Mouse (Mus musculus): ENCODE data around the gene Gzmd. TPM values are rescaled to one million over a fixed set of nuclear protein-coding genes. Genes with fewer than 3 reads are reported as not detected.

Gzmd gene
- total and polyA plus RNA-seq, 2 experiments from 2014 or later, result not detected

DNA sequence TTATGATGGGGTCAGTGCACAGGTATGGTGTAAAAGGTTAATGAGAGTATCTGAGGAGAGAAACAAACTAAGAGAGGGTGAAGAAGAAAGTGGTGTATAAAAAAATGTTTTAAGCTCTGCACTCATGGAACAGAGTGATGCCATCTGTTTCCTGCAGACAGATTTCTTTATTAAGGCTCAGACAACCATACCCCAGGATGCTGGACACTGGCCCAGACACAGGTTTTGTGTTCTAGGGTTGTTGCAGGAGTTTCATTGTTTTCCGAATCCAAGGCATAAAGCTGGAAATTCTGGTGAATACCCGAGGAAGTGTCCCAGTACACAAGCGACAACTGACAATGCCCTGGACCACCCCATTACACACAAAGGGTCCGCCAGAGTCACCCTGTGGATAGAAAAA is 50.4 kb downstream of the Gzmd start:
- H3K9ac ChIP-seq, result no peak overlapping the region
- H3K27me3 ChIP-seq (ENCODE audit: insufficient read depth, low read length), result no peaks in the 10 kb centered on the region
- H3K4me3 ChIP-seq (ENCODE audit: low read depth, low read length), result no peak overlapping the region
- no peaks in the 10 kb centered on the region for H3K4me1 ChIP-seq (ENCODE audit: insufficient read depth)
- DNase-seq (no peak), ATAC-seq (no peak)
- no peak overlapping the region for H3K4me2 ChIP-seq (ENCODE audit: low read depth)
- H3K9me3 ChIP-seq (ENCODE audit: low read length), result no peaks in the 10 kb centered on the region
- TF ChIP-seq CTCF (IDR thresholded peaks at IDR 0.05; ENCODE audit: low read depth), result no peak
- H3K36me3 ChIP-seq (ENCODE audit: insufficient read depth), result no peaks in the 10 kb centered on the region
- WGBS, result 46% methylated on average over 4 of the region's 4 CpGs
- no peak overlapping the region for H3K27ac ChIP-seq (ENCODE audit: low read depth, low read length)

Small RNA genes within 50 kb of the gene (microRNA-seq; reads per million reads assigned to microRNA genes)
- gene Mir6949, result 0 reads per million in 2 experiments

Other genes with a start within 250 kb of the Gzmd start
- gene Cbln3, start 248.2 kb downstream of the Gzmd start, total RNA-seq (2014; rRNA removed), result 0.29 and 0.46 TPM in 2 replicates
- gene Cbln3, start 248.2 kb downstream of the Gzmd start, polyA plus RNA-seq (2015; fragmentation: Nextera tagmentation; extraction: Ambion mirVana), result 0.24 and 0.33 TPM in 2 replicates
- gene Khnyn, start 247.7 kb downstream of the Gzmd start, total RNA-seq (2014; rRNA removed), result 13.6 and 20.0 TPM in 2 replicates
- gene Khnyn, start 247.7 kb downstream of the Gzmd start, polyA plus RNA-seq (2015; fragmentation: Nextera tagmentation; extraction: Ambion mirVana), result 3.2 and 5.3 TPM in 2 replicates
- gene Sdr39u1, start 232.3 kb downstream of the Gzmd start, total RNA-seq (2014; rRNA removed), result 96.2 and 103 TPM in 2 replicates
- gene Sdr39u1, start 232.3 kb downstream of the Gzmd start, polyA plus RNA-seq (2015; fragmentation: Nextera tagmentation; extraction: Ambion mirVana), result 131 and 132 TPM in 2 replicates
- 0.76 and 2.6 TPM in 2 replicates for gene Cma1, start 187.9 kb downstream of the Gzmd start, total RNA-seq (2014; rRNA removed)
- gene Cma1, start 187.9 kb downstream of the Gzmd start, polyA plus RNA-seq (2015; fragmentation: Nextera tagmentation; extraction: Ambion mirVana), result 3.7 and 4.4 TPM in 2 replicates
- not detected in 2 replicates for gene Cma2, start 181.6 kb downstream of the Gzmd start, total RNA-seq (2014; rRNA removed)
- gene Cma2, start 181.6 kb downstream of the Gzmd start, polyA plus RNA-seq (2015; fragmentation: Nextera tagmentation; extraction: Ambion mirVana), result not detected in 2 replicates
- not detected in 2 replicates for gene Mcpt1, start 114.6 kb downstream of the Gzmd start, total RNA-seq (2014; rRNA removed)
- not detected in 2 replicates for gene Mcpt1, start 114.6 kb downstream of the Gzmd start, polyA plus RNA-seq (2015; fragmentation: Nextera tagmentation; extraction: Ambion mirVana)
- not detected in 2 replicates for gene Mcpt9, start 102.1 kb downstream of the Gzmd start, total RNA-seq (2014; rRNA removed)
- not detected in 2 replicates for gene Mcpt9, start 102.1 kb downstream of the Gzmd start, polyA plus RNA-seq (2015; fragmentation: Nextera tagmentation; extraction: Ambion mirVana)
- gene Mcpt2, start 90.6 kb downstream of the Gzmd start, total RNA-seq (2014; rRNA removed), result not detected in 2 replicates
- not detected in 2 replicates for gene Mcpt2, start 90.6 kb downstream of the Gzmd start, polyA plus RNA-seq (2015; fragmentation: Nextera tagmentation; extraction: Ambion mirVana)
- gene Mcpt4, start 70.3 kb downstream of the Gzmd start, total RNA-seq (2014; rRNA removed), result 0.46 TPM in 1 of 2 replicates, not detected in the other
- 0.36 TPM in 1 of 2 replicates, not detected in the other for gene Mcpt4, start 70.3 kb downstream of the Gzmd start, polyA plus RNA-seq (2015; fragmentation: Nextera tagmentation; extraction: Ambion mirVana)
- not detected in 2 replicates for gene Mcpt8, start 47.3 kb downstream of the Gzmd start, total RNA-seq (2014; rRNA removed)
- not detected in 2 replicates for gene Mcpt8, start 47.3 kb downstream of the Gzmd start, polyA plus RNA-seq (2015; fragmentation: Nextera tagmentation; extraction: Ambion mirVana)
- 0.92 TPM in 1 of 2 replicates, not detected in the other for gene Ctsg, start 30.0 kb downstream of the Gzmd start, total RNA-seq (2014; rRNA removed)
- 0.41 TPM in 1 of 2 replicates, not detected in the other for gene Ctsg, start 30.0 kb downstream of the Gzmd start, polyA plus RNA-seq (2015; fragmentation: Nextera tagmentation; extraction: Ambion mirVana)
- gene Gzme, start 12.0 kb downstream of the Gzmd start, total RNA-seq (2014; rRNA removed), result not detected in 2 replicates
- not detected in 2 replicates for gene Gzme, start 12.0 kb downstream of the Gzmd start, polyA plus RNA-seq (2015; fragmentation: Nextera tagmentation; extraction: Ambion mirVana)
- not detected in 2 replicates for gene Gzmg, start 27.0 kb upstream of the Gzmd start, total RNA-seq (2014; rRNA removed)
- gene Gzmg, start 27.0 kb upstream of the Gzmd start, polyA plus RNA-seq (2015; fragmentation: Nextera tagmentation; extraction: Ambion mirVana), result not detected in 2 replicates
- gene Gzmn, start 42.0 kb upstream of the Gzmd start, total RNA-seq (2014; rRNA removed), result not detected in 2 replicates
- gene Gzmn, start 42.0 kb upstream of the Gzmd start, polyA plus RNA-seq (2015; fragmentation: Nextera tagmentation; extraction: Ambion mirVana), result not detected in 2 replicates
- not detected in 2 replicates for gene Gzmf, start 78.8 kb upstream of the Gzmd start, total RNA-seq (2014; rRNA removed)
- not detected in 2 replicates for gene Gzmf, start 78.8 kb upstream of the Gzmd start, polyA plus RNA-seq (2015; fragmentation: Nextera tagmentation; extraction: Ambion mirVana)
- gene Gzmc, start 102.0 kb upstream of the Gzmd start, total RNA-seq (2014; rRNA removed), result not detected in 2 replicates
- gene Gzmc, start 102.0 kb upstream of the Gzmd start, polyA plus RNA-seq (2015; fragmentation: Nextera tagmentation; extraction: Ambion mirVana), result not detected in 2 replicates
- gene Gzmb, start 129.7 kb upstream of the Gzmd start, total RNA-seq (2014; rRNA removed), result not detected in 2 replicates
- not detected in 2 replicates for gene Gzmb, start 129.7 kb upstream of the Gzmd start, polyA plus RNA-seq (2015; fragmentation: Nextera tagmentation; extraction: Ambion mirVana)
- gene Atp12a, start 232.5 kb upstream of the Gzmd start, total RNA-seq (2014; rRNA removed), result 0.08 and 0.86 TPM in 2 replicates
- gene Atp12a, start 232.5 kb upstream of the Gzmd start, polyA plus RNA-seq (2015; fragmentation: Nextera tagmentation; extraction: Ambion mirVana), result 0.05 and 0.38 TPM in 2 replicates